Mouse (Mus musculus): Measurements from ENCODE around the gene Chrna9.

GRCm38 (mm10) chr5:65888998-65889397 lies 45.7 kb upstream of the Chrna9 start:
- TF ChIP-seq CTCF (IDR thresholded peaks at IDR 0.05; ENCODE audit: control insufficient read depth, insufficient read depth, insufficient replicate concordance, low read depth, low read length) = no peak
- no peak for TF ChIP-seq POLR2A (IDR thresholded peaks at IDR 0.05; ENCODE audit: control insufficient read depth, low read depth, low read length)
